Mouse (Mus musculus): ENCODE results near the gene Epha8. TPM values are rescaled to one million over a fixed set of nuclear protein-coding genes. Genes with fewer than 3 reads are reported as not detected.

Epha8 gene
- total RNA-seq, 2 experiments from 2014 or later, result not detected

DNA sequence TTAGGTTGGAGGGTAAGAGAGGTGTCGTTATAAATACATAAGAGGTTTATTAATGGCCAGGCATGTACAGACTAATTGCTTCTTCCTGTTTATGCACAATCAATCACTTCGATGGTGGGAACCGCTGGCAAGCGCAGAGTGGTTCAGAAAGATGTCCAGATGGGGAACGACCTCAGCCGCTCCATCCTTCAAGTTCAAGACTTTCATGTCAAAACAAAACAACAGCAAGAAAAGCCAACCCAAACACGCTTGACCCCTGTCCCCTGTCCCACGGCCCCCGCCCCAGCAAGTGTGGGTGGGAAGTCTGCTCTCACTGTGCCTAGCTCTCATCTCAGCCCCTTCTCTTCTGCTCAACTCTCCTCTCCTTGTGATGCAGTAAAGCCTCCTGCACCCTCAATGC, 4.0 kb upstream of the Epha8 start:
- intact Hi-C loops (cut with DNase I), result no loop called here

DNA sequence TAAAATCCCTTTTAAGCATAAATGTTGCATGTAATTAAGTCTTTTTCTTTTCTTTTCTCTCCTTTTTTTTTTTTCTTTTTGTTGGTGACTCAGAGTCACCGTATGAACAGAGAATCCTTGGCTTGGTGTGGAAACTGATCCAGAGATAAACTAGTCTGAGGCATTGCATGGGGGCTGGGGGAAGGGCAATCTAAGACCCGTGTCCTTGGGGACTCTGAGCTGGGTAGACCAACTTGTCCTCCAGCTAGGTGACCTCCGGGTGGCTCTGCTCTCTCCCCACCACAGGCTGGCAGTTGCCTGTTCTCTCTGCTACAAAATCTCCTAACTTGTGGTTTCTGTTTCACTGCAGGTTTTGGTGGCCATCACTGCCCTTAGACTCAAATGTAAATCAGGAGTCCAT, 3.5 kb upstream of the Epha8 start:
- no peak for DNase-seq
- intact Hi-C loops (cut with DNase I), result no loop called here

More for the DNA sequence above, 4.0 kb upstream of the Epha8 start:
- DNase-seq, result no peak

DNA sequence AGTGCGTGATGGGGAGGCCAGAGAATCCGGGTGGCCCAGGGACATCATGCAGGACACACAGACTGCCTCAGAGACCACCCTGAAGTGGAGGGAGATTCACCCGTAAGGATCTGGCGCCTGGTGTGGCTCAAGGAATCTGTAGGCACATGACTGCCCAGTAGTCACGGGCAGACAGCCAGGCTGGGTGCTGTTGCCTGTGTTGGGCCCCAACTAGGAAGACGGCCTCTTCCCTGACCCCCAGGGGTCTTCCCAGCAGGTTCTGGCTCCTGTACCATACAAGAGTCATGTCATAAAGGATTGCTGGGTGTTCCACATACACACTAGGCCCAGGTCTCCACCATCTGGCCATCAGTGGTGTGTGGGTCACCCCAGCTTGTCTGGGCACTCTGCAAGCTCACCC, 2.1 kb downstream of the Epha8 start:
- DNase-seq, result no peak
- intact Hi-C loops (cut with DNase I), result no loop called here

DNA sequence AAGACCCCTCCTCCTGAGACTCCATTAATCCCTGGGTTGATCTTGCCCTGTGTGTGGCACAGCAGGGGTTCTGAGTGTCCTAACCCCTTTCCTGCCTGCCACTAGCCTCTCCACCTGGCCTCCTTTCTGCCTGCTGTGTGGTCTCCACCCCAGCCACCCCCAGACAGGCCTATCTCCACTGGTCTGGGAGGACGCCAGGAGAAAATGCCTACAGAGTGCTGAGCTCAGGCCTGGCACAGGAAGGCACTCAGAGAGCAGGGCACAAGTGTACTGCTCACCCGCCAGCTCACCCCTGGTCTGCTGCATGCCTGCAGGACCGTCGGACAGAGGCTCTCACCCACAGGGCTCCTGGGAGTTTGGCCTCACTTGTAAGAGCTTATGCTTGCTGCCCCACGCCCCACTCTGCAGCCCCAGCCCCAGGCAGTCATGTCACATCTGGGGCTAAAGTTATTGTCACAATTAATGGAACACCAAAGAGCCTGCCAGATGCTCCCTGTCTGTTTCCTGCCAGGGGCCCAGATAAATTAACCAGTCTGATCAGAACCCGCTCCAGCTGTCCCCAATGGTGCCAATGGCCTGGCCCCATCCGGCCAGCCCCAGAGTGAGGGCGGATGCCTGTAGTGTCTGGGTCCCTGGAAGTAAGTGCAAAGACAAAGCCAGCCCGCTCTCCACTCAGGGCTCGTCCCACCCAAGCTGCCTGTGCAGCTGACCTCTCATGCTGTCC, 7.2 kb downstream of the Epha8 start:
- DNase-seq, result peak; percentile 13 to 40

GRCm38 (mm10) chr4:136945397-136945796, 11.2 kb downstream of the Epha8 start:
- intact Hi-C loops (cut with DNase I), result no loop called here
- DNase-seq, result no peak

More for the DNA sequence above, 7.2 kb downstream of the Epha8 start:
- intact Hi-C loops (cut with DNase I), result no loop called here

- no peak for DNase-seq
- intact Hi-C loops (cut with DNase I), result no loop called here
Observed at GRCm38 (mm10) chr4:136944558-136945350, 11.9 kb downstream of the Epha8 start.

DNA sequence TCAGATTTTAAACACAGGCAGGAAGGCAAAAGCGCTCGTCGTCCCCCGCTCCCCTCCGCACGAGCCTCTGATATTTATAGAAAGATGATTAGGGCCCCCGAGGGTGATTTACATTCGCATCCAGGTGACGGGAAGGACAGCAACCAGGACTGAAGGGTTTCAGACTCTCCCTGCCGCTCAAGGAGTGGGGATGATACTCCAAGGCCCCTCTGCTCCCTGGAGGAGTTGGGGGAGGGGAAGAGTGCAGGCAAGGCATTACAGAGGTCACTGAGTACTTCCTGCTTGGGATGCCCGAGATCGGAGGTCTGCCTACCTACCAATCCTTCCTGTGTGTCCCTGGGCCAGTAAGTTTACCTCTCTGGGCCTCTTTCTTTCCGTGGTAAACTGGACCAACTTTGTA, 13.4 kb downstream of the Epha8 start:
- no peak for DNase-seq
- intact Hi-C loops (cut with DNase I), result no loop called here

DNA sequence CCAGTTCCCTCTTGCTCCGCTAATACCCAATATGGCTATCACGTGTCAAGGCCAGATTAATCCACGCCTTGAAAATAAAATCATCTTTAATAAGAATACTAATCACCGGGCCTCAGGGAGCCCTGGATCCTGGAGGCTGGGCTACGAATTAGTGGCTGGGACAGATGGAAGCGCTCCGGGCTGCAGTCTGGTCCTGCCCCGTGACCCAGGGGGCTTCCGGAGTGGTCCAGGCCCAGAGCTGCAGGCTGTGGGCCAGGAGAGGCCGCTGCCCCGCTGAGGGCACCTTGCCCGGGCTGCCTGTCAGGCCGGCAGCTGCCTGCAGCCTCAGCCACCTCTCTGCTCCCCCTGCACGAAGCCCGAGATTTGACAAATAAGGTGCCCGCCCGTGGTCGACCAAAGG, 13.9 kb downstream of the Epha8 start:
- intact Hi-C loops (cut with DNase I), result no loop called here
- DNase-seq, result peak; percentile 53 to 61

GRCm38 (mm10) chr4:136937935-136938334, 18.7 kb downstream of the Epha8 start:
- intact Hi-C loops (cut with DNase I), result no loop called here
- DNase-seq, result no peak

DNA sequence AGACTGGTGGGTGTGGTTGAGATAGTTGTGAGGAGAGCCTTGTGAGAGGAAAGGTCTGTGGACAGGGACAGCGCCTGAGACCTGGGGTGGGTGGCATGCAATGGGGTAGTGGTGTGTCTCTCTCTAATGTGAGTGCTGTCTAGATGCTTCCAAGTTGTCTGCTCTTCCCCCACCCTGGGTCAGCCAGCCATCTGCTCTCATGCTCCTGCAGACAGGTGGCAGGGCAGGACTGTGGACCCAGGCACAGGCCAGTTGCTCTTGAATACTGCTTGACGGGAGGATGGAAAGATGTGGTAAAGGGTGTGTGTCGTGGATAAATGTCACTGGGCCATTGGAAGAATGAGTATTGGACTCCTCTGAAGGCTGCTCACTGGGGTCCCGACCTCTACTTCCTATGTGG, 19.3 kb downstream of the Epha8 start:
- intact Hi-C loops (cut with DNase I), result no loop called here
- no peak for DNase-seq

- peak; percentile 25 to 27 for DNase-seq
- intact Hi-C loops (cut with DNase I), result no loop called here
Observed at GRCm38 (mm10) chr4:136934746-136935613, 21.6 kb downstream of the Epha8 start.

GRCm38 (mm10) chr4:136930474-136930873, 26.1 kb downstream of the Epha8 start:
- intact Hi-C loops (cut with DNase I), result no loop called here
- DNase-seq, result no peak

- intact Hi-C loops (cut with DNase I), result no loop called here
- DNase-seq, result peak in 1 of 2 experiments; percentile 14
Observed at GRCm38 (mm10) chr4:136928928-136929327, 27.7 kb downstream of the Epha8 start.

- no peak for DNase-seq
- intact Hi-C loops (cut with DNase I), result no loop called here
Observed at GRCm38 (mm10) chr4:136925804-136926203, 30.8 kb downstream of the Epha8 start.

DNA sequence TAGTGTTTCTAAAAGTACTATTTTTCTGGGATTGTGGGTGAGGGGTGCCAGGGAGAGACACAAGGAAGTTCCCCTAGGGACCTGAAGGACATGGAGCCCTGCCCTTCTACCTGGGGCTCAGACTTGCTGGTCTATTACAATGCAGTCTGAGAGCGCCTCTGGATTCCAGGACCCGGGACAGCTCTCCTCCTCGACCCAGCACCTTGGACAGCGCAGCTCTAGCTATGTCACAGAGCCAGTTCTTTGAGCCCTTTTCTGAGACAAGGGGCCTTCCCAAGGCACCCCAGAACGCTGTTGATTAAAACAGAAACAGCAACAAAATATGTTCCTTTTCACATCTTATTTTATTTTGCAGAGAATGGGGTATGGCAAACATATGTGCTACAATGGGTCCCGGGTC, 32.1 kb downstream of the Epha8 start:
- peak; percentile 76 to 84 for DNase-seq

GRCm38 (mm10) chr4:136919526-136919925, 37.1 kb downstream of the Epha8 start:
- intact Hi-C loops (cut with DNase I), result no loop called here
- no peak for DNase-seq

More for the DNA sequence above, 32.1 kb downstream of the Epha8 start:
- intact Hi-C loops (cut with DNase I), result no loop called here

GRCm38 (mm10) chr4:136918834-136919233, 37.8 kb downstream of the Epha8 start:
- DNase-seq, result no peak
- intact Hi-C loops (cut with DNase I), result no loop called here

DNA sequence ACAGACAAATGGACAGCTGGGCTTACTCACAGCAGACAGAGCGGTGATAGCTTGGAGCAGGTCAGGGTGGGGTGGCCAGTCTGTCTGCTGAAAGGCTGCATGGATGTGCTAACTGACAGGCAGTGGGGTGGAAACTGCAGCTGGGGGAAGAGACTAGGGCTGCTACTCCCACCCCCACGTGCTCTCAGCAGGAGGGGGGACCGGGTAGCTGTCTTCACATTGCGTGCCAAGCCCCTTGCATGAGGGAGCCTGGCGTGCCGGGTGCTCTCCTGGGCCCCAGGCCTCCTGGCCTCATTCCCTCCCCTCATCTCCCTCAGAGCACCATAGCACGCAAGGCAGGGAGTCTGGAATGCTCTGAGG, 39.5 kb downstream of the Epha8 start:
- no peak for DNase-seq
- intact Hi-C loops (cut with DNase I), result no loop called here

- intact Hi-C loops (cut with DNase I), result no loop called here
- no peak for DNase-seq
Observed at GRCm38 (mm10) chr4:136916359-136917164, 40.1 kb downstream of the Epha8 start.

GRCm38 (mm10) chr4:136912841-136913240, 43.8 kb downstream of the Epha8 start:
- intact Hi-C loops (cut with DNase I), result no loop called here

More at GRCm38 (mm10) chr4:136912841-136913240, 43.8 kb downstream of the Epha8 start:
- no peak for DNase-seq
